Mouse (Mus musculus) right cerebral cortex, adult 2 months (tissue): Measurements from ENCODE around the gene Fgfr2.
A peak's percentile ranks its signal among the peaks of the same experiment; 100 is the strongest.

Experiments used
- DNase-seq, 2 experiments: peaks; one replicate each; pipeline ENCODE4 v3.0.0; 2021 to 2022; ENCODE audit warnings: low spot score in 2 of 2

Fgfr2 gene

DNA sequence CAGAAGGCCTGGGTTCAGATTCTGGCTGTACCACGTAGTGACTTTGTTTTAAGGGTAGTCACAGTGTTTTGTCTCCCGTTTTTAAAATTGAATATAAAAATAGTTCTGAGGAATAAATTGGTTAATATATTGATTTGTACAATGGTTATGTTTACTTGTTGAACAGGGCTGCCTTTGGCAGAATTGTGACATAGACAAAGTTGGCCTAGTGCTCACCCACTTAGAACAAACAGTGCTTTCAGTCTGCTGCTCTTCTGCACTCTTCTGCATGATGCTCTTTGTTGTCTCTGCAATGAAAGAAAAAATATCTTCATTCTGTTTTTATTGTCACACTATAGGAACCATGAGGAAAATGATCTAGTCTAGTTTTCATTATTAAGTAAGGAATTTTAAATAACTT is 184.0 kb downstream of the Fgfr2 start:
- no peak for DNase-seq

DNA sequence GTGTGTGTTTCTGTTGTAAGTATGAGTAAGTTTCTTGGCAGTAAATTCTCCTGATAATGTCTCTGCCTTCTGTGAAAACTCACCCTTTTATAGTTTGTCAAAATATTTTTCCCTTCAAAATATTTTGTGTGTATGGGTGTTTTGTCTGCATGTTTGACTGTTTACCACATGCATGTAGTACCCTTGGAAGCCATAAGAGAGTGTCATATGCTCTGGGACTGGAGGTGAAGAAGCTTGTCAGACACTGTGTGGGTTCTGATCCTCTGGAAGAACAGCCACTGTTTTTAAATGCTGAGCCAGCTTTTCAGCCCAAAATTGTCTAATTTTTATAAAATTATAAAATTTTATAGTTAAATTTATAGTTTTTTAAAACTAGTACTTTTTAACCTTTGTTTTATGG is 188.4 kb downstream of the Fgfr2 start:
- DNase-seq = no peak

DNA sequence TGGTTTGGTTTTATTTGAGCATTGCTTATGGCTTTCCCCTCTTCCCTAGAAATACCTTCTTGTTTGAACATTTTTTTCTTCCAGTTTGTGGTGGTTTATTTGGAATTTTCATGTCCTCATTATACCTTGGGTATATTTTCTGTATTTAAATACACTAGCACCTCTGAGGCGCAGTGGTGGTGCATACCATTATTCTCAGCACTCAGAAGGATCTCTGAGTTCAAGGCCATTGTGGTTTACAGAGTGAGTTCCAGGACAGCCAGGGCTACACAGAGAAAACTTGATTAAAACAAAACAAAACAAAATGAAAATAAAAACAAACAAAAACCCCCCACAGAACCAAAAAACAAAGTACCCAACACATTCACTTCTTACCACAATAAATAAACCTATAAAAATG is 189.8 kb downstream of the Fgfr2 start:
- DNase-seq = no peak

- peak; percentile 25 to 37 for DNase-seq
Observed at GRCm38 (mm10) chr7:132931560-132932351, 191.4 kb downstream of the Fgfr2 start.

- peak; percentile 99 to 100 for DNase-seq
Observed at GRCm38 (mm10) chr7:132930850-132931559, 192.1 kb downstream of the Fgfr2 start, which contains the start of gene Zranb1. TSS of gene Zranb1 (plus strand) at chr7:132931142.

DNA sequence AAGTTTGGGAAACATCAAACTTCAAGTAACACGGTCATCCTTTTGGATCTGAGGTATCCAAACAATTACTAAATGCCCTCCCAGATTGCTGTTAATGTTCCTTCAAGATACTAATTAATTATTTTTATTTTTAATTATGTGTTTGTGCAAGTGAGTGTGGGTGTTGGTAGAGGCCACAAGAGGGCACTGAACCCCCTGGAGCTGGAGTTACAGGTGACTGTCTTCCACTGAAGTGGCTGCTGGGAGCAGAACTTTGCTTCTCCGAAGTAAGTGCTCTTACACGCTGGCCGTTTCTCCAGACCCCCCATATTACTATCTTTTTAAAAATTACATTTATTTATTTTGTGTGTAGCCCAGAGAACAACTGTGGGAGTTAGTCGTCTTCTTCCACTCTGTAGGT is 193.1 kb downstream of the Fgfr2 start:
- no peak for DNase-seq

GRCm38 (mm10) chr7:132927201-132927600 is 195.9 kb downstream of the Fgfr2 start:
- no peak for DNase-seq

DNA sequence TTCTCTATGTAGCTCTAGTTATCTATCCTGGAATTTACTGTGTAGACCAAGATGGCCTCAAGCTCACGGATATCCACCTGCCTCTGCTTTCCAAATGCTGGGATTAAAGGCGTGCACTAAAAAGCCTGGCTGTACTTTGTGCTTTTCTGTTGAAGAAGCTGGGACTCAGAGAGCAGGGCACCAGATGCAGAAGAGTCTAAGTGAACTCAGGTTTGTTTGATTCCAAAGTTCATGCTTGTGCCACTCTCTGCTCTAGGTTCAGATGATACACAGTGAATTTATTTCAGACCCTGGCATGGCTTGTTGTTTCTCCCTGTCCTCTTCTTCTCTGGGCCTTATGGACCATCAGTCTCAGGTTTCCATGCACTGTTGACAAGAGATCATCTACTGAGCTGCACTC is 197.9 kb downstream of the Fgfr2 start:
- DNase-seq = no peak

DNA sequence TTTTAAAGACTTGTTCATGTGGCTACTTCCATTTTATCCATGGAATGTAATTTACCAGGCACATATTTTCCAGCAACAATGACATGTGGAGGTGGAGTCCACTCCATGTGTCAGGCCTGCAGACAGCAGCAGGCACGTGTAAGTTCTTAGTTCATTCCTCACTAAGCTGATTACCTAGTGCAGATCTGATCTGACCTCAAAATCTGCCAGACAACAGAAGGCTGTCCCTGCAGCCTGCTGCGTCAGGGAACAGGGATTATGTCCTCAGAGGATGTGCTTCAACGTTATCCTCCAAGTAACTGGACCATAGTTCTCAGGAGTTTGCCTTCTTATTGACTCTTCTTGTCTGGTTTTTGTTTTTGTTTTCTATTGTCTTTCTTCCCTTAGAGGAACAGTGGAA is 201.2 kb downstream of the Fgfr2 start:
- no peak for DNase-seq

DNA sequence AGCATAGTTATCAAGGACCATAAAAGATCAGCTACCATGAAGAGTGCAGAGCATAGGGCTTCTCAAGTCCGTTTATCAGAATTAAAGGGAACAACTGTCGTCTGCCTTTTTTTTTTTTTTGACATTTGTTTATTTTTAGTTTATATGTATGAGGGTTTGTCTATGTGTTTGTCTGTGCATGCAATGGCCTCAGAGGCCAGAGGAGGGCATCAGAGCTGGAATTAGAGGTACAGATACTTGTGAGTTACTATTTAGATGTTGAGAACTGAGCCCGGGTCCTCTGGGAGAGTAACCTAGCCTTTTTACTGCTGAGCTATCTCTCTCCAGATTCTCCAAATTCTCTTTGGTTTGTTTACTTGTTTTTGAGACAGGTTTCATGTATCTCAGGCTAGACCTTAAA is 219.4 kb downstream of the Fgfr2 start:
- no peak for DNase-seq

- no peak for DNase-seq
Observed at GRCm38 (mm10) chr7:132900826-132901531, 222.2 kb downstream of the Fgfr2 start.

DNA sequence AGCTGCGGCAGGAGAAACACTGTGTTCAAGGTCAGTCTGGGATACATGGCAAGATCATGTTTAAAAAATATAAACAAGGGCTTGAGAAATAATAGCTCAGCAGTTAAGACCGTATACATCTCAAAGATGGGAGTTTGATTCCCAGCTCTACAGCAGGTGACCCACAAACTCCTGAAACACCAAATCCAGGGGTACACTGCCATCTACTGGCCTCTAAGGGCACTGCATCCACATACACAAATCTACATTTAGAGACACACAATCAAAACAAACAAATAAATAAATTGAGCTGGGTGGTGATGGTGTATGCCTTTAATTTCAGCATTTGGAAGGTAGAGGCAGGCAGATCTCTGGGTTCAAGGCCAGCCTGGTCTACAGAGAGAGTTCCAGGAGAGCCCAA is 224.9 kb downstream of the Fgfr2 start:
- no peak for DNase-seq

GRCm38 (mm10) chr7:132897258-132897657 is 225.9 kb downstream of the Fgfr2 start:
- DNase-seq = no peak

DNA sequence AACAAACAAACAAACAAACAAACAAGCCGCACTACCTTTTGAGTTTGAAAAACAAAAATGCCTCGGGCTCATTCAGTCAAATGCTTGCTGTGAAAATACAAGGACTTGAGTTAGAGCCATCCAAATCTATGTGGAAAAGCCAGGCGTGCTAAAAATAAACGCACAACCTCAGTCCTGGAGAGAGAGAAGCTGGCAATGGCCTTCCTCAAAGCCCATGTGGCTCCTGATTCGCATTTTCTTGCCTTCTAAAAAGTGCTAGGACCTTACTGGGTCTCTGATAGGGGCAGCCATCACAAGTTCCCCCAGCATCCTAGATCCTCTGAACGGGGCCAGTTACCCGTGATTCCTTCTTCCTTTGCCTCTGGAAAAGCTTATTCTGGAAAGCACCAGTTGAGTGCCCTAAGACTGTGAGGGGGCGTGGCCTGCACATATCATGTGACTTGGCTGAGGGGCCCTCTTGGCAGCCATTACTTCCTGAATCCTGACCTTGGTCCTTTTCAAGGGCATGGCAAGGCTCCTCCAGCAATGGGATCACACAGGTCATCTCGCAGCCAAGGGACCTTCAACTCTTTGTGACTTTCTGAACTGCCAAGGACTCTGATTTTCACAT is 226.8 kb downstream of the Fgfr2 start:
- no peak for DNase-seq

DNA sequence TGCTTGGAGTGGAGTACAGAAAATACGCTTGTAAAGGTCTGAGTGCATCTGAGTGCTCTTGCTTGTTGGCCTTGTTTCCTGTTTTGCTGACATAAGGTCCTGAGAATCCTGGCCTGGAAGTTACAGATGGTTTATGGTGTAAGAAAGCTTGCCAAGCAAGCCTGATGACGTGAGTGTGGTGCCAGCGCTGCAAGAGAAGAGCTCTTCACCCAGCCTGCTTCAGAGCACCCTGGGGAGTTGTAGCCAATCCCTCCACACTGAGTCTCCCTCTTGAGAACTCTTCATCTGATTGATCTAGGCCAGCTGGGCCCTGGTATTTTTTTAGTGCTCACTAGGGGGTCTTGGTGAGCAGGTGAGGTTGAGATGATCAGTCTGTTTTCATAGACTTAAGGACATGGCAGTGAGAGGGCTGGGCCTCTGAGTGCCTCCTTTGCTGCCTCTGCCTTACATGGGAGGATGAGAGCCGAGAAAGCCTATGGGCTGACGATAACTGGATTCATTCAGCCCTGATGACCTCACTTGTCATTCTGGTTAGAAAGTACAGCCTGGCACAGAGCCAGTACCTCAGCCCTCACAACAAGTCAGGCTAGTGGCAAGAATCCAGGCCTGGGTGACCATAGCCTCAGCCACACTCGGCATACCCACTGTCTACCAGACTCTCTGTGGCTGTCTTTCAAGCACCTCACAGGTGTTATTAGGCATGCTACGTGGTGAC is 228.2 kb downstream of the Fgfr2 start:
- DNase-seq = no peak

GRCm38 (mm10) chr7:132893336-132893735 is 229.8 kb downstream of the Fgfr2 start:
- DNase-seq = no peak

GRCm38 (mm10) chr7:132892806-132893205 is 230.3 kb downstream of the Fgfr2 start:
- DNase-seq = no peak

- DNase-seq = no peak
Observed at GRCm38 (mm10) chr7:132892311-132892661, 230.9 kb downstream of the Fgfr2 start.

DNA sequence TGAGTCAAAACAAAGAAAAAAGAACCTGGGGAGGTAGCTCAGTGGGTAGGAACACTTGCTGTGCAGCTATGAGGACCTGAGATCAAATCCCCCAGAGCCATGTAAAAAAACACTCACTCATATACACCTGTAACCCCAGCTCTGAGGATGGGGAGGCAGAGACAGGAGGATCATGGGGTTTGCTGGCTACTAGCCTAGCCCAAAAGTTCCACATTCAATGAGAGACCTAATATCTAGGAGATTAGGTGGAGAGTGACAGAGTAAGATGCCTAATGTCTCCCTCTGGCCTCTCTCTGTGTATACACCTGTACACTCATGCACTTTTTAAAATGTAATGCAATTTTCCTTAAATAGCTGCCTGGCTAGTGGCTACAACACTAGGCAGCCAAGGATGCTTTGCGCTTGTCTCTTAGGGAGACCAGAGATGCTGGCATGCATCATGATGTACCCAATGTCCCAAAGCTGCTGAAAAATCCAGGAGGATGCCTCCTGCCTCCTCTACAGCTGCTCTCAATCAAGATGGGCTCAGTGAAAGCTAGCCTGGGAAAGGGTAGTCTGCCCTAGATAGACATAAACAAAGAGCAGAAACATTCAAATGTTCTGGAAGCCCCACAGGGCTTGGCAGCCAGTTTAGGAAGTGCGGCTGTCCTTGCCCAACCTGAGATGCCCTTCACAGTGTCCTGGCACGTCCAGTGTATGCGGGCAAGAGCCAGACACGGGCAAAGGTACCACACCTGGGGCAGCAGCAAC is 231.4 kb downstream of the Fgfr2 start:
- DNase-seq = no peak

DNA sequence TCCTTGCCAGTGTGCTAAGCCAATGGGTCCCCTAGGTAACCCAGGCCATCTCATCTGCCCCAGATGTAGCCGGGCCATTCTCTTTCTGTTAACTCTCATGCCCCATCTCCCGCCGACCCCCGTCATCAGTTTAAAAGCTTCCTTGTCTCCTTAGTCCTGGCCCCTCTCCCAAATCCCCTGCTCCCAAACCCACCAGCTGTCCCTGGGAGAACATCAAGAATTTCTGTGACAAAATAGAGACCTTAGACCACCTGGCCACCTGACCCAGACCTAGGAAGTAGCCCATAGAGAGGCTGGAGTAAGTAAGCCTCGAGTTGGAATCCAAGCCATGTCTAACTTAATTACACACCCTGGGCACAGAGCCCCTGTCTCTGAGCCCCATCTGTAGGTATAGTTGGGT is 232.9 kb downstream of the Fgfr2 start:
- no peak for DNase-seq

- no peak for DNase-seq
Observed at GRCm38 (mm10) chr7:132889691-132890090, 233.5 kb downstream of the Fgfr2 start.
